Mouse (Mus musculus) lung, embryonic 15.5 days (tissue): ENCODE data around the gene Nab2. TPM values are rescaled to one million over a fixed set of nuclear protein-coding genes. Genes with fewer than 3 reads are reported as not detected.
"Not testable (repeated sequence)": the region's sequence is repeated elsewhere in the genome, so short reads cannot be mapped to it uniquely, and the experiment has no call there.

Source experiments
- ATAC-seq: fragments of 200-750 bp; cut with Nextera tagmentation; 2 replicates; pipeline ENCODE4 v1.8.0; 2017; ENCODE audit warnings: moderate number of reproducible peaks, borderline replicate concordance; ENCODE audit not compliant: low FRiP score, low TSS enrichment; ENCODE audit errors: extremely low read depth
- H3K27ac ChIP-seq: fragments of 300-500 bp; sonication (generic); 2 replicates; pipeline ENCODE4 v1.5.1; 2015; ENCODE audit warnings: moderate library complexity, mild to moderate bottlenecking, inconsistent platforms
- H3K27me3 ChIP-seq: fragments of 300-500 bp; sonication (generic); 2 replicates; pipeline ENCODE4 v1.6.1; 2015; ENCODE audit warnings: inconsistent platforms
- H3K36me3 ChIP-seq: fragments of 300-500 bp; sonication (generic); 2 replicates; pipeline ENCODE4 v1.6.1; 2015; ENCODE audit warnings: inconsistent platforms
- H3K4me1 ChIP-seq: fragments of 300-500 bp; sonication (generic); 2 replicates; pipeline ENCODE4 v1.6.1; 2015; ENCODE audit warnings: inconsistent platforms
- H3K4me2 ChIP-seq: fragments of 300-500 bp; sonication (generic); 2 replicates; pipeline ENCODE4 v1.6.1; 2015; ENCODE audit warnings: inconsistent platforms, mild to moderate bottlenecking, moderate library complexity
- H3K4me3 ChIP-seq: fragments of 300-500 bp; sonication (generic); 2 replicates; pipeline ENCODE4 v1.5.1; 2015; ENCODE audit warnings: mild to moderate bottlenecking, inconsistent platforms
- H3K9ac ChIP-seq: fragments of 300-500 bp; sonication (generic); 2 replicates; pipeline ENCODE4 v1.6.1; 2015; ENCODE audit warnings: inconsistent platforms
- H3K9me3 ChIP-seq: fragments of 300-500 bp; sonication (generic); 2 replicates; pipeline ENCODE4 v1.6.1; 2016; ENCODE audit warnings: inconsistent platforms
- WGBS: fragments of 180-500 bp; shearing (Covaris S2); methylation state at CpG from one replicate; pipeline ENCODE4 v1.1.7; 2015; 5-methylcytosine and 5-hydroxymethylcytosine counted together
- polyA plus RNA-seq: library from polyadenylated mRNA; unstranded; fragments of >200 nt; fragmentation: Nextera tagmentation; extraction: Ambion mirVana; gene quantifications from 2 replicates; pipeline ENCODE4 v1.2.1, GENCODE M21; 2015

The Nab2 gene
- polyA plus RNA-seq, 1 experiment from 2014 or later: 15.4 TPM

GRCm38 (mm10) chr10:127659551-127659950, 8.8 kb downstream of the Nab2 start:
- ATAC-seq: no peak
- Histone ChIP-seq H3K27me3 (no peaks in the 10 kb centered on the region), H3K4me2 (no peak overlapping the region), H3K36me3 (peaks cover 61% of the 10 kb centered on the region), H3K9ac (no peak overlapping the region), H3K4me3 (no peak overlapping the region), H3K27ac (no peak overlapping the region), H3K9me3 (no peaks in the 10 kb centered on the region), H3K4me1 (peaks cover 50% of the 10 kb centered on the region)
- 69% methylated on average over 1 of the region's 1 CpGs for WGBS

DNA sequence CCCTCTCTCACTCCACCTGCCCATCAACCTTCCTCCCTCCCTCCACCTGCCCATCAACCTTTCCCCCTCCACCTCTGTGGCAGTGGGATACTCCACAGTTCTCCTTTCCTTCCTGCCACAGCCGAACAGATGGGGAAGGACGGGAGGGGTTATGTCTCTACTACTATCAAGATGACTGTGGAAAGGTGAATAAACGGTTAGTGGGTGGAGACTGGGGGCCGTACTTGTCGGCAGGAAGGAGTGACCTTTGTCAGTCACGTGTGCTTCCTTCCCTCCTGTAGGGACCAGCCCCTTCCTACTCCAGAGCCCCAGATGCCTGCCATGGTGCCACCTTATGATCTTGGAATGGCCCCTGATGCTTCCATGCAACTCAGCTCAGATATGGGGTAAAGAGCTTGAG, 10.3 kb downstream of the Nab2 start:
- no peak for ATAC-seq
- Histone ChIP-seq H3K4me2 (no peak overlapping the region; the same call in 1 of the 2 replicates), H3K4me3 (no peak overlapping the region), H3K4me1 (peaks cover 40% of the 10 kb centered on the region), H3K27me3 (no peaks in the 10 kb centered on the region), H3K36me3 (peaks cover 64% of the 10 kb centered on the region; the same call in 1 of the 2 replicates), H3K27ac (no peak overlapping the region), H3K9ac (no peak overlapping the region), H3K9me3 (no peaks in the 10 kb centered on the region)
- WGBS: 14% methylated on average over 6 of the region's 6 CpGs

- H3K9ac ChIP-seq, H3K4me2 ChIP-seq, H3K4me3 ChIP-seq, ATAC-seq, H3K27ac ChIP-seq, H3K9me3 ChIP-seq, H3K27me3 ChIP-seq: not testable (repeated sequence)
- 56% methylated on average over 6 of the region's 6 CpGs for WGBS
- Histone ChIP-seq H3K4me1 (peaks cover 40% of the 10 kb centered on the region), H3K36me3 (peaks cover 63% of the 10 kb centered on the region; the same call in 1 of the 2 replicates)
These were observed 10.8 kb downstream of the Nab2 start for GRCm38 (mm10) chr10:127657617-127658016.

- peaks cover 72% of the 10 kb centered on the region; the same call in 1 of the 2 replicates for H3K36me3 ChIP-seq
- no peak overlapping the region for H3K27ac ChIP-seq
- no peak overlapping the region for H3K4me3 ChIP-seq
- H3K4me2 ChIP-seq: no peak overlapping the region
- peaks cover 19% of the 10 kb centered on the region for H3K4me1 ChIP-seq
- no peaks in the 10 kb centered on the region for H3K27me3 ChIP-seq
- H3K9ac ChIP-seq: no peak overlapping the region
- WGBS: 68% methylated on average over 16 of the region's 16 CpGs
- no peak for ATAC-seq
- H3K9me3 ChIP-seq: no peaks in the 10 kb centered on the region
These were observed 13.3 kb downstream of the Nab2 start for GRCm38 (mm10) chr10:127654970-127655579.

DNA sequence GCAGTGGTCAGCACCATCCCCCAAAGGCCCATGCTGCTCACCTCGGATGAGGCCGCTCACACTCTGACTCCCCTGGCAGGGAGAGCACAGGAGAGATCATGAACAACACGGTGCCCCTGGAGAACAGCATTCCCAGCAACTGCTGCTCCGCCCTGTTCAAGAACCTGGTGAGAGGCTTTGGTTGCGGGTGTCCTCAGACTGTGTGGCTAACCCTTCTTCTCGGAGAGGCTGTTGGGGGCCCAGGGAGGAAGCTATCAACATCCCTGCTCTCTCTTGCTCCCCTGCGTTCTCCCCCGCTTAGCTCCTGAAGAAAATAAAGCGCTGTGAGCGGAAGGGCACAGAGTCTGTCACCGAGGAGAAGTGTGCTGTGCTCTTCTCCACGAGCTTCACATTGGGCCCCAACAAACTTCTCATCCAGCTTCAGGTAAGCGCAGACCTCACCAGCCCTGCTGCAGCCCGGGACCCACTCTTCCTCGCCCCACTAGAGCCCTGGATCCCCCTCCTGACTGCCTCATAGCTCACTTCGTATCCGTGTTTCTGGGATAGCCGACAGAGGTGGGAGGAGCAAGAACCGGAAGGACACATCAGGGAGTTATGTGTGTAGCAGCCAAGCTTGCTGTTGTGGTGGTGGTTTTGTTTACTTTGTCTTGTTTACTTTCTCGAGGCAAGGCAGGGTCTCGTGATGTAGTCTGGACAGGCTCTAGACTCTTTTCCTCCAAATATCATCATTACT, 15.3 kb downstream of the Nab2 start:
- peaks cover 11% of the 10 kb centered on the region for H3K4me1 ChIP-seq
- peak overlapping the region; percentile 65 for H3K27ac ChIP-seq
- no peaks in the 10 kb centered on the region for H3K9me3 ChIP-seq
- no peaks in the 10 kb centered on the region for H3K27me3 ChIP-seq
- WGBS: 32% methylated on average over 21 of the region's 21 CpGs
- H3K9ac ChIP-seq: 0 out of 2 replicates have a peak overlapping the region, but pooled peaks have one; percentile 13
- H3K4me2 ChIP-seq: peak overlapping the region; percentile 43
- peak overlapping the region; percentile 12 for H3K4me3 ChIP-seq
- H3K36me3 ChIP-seq: peaks cover 66% of the 10 kb centered on the region
- peak; percentile 33; the same call in 1 of the 2 replicates for ATAC-seq

GRCm38 (mm10) chr10:127645791-127646190, 22.6 kb downstream of the Nab2 start:
- Histone ChIP-seq H3K4me2 (no peak overlapping the region), H3K36me3 (peaks cover 22% of the 10 kb centered on the region), H3K9ac (no peak overlapping the region), H3K9me3 (no peaks in the 10 kb centered on the region), H3K4me3 (no peak overlapping the region), H3K4me1 (peaks cover 24% of the 10 kb centered on the region), H3K27me3 (no peaks in the 10 kb centered on the region), H3K27ac (no peak overlapping the region)
- no peak for ATAC-seq
- 59% methylated on average over 2 of the region's 2 CpGs for WGBS

- Histone ChIP-seq H3K36me3 (peaks cover 11% of the 10 kb centered on the region; the same call in 1 of the 2 replicates), H3K4me1 (peaks cover 24% of the 10 kb centered on the region), H3K4me2 (peak overlapping the region; percentile 80), H3K27ac (peak overlapping the region; percentile 88), H3K9me3 (no peaks in the 10 kb centered on the region), H3K4me3 (peak overlapping the region; percentile 51), H3K9ac (peak overlapping the region; percentile 52), H3K27me3 (no peaks in the 10 kb centered on the region)
- 1% methylated on average over 25 of the region's 25 CpGs for WGBS
- peak; percentile 72 for ATAC-seq
These were observed 24.7 kb downstream of the Nab2 start for GRCm38 (mm10) chr10:127643553-127644238.

DNA sequence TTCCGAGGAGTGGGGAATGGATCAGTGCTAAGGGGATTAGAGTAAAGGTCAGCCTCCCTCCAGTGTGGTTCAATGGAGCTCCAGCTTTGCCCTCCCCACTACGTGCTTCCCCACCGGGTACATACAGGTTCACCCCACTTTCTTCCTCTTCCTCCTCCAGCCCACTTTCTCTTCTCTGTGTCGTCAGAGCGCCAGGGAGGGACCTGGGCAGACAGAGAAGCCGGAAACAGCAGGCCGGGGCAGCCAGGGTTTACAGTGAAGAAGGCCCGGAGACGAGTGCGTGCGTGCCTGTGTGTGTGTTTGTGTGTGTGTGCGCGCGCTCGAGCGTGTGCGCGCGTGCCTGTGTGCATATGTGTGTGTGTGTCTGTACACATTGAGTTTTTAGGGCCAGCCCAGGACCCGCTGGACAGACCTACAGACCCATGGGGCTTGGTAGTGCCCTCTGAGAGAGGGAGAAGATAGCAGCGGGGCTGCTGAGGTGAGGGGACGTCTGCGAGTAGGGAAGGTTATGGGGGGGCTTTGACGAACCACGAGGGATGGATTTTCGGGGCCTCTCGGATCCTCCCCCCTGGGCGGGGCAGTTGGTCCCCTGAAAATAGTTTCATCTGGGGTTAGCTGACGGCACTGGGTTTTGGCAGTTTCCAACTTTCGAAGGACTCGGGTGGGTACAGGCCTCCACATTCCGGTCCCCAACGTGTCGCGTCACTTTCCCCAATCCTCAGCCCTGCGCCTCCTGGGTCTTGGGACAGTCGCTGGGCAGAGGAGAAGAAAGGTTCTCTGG, 25.4 kb downstream of the Nab2 start, which contains the start of gene Stat6:
TSS of gene Stat6 (plus strand) at position 215 of the 781 bp plus-strand sequence.
- Histone ChIP-seq H3K27me3 (no peaks in the 10 kb centered on the region), H3K4me2 (peak within 1 kb of the TSS; percentile 80), H3K4me3 (peak within 1 kb of the TSS; percentile 51), H3K27ac (peak within 1 kb of the TSS; percentile 88), H3K4me1 (peaks cover 24% of the 10 kb centered on the region), H3K9ac (peak within 1 kb of the TSS; percentile 52), H3K36me3 (peaks cover 6% of the 10 kb centered on the region; the same call in 1 of the 2 replicates), H3K9me3 (no peaks in the 10 kb centered on the region)
- 3% methylated on average over 37 of the region's 37 CpGs for WGBS
- peak; percentile 56 for ATAC-seq

DNA sequence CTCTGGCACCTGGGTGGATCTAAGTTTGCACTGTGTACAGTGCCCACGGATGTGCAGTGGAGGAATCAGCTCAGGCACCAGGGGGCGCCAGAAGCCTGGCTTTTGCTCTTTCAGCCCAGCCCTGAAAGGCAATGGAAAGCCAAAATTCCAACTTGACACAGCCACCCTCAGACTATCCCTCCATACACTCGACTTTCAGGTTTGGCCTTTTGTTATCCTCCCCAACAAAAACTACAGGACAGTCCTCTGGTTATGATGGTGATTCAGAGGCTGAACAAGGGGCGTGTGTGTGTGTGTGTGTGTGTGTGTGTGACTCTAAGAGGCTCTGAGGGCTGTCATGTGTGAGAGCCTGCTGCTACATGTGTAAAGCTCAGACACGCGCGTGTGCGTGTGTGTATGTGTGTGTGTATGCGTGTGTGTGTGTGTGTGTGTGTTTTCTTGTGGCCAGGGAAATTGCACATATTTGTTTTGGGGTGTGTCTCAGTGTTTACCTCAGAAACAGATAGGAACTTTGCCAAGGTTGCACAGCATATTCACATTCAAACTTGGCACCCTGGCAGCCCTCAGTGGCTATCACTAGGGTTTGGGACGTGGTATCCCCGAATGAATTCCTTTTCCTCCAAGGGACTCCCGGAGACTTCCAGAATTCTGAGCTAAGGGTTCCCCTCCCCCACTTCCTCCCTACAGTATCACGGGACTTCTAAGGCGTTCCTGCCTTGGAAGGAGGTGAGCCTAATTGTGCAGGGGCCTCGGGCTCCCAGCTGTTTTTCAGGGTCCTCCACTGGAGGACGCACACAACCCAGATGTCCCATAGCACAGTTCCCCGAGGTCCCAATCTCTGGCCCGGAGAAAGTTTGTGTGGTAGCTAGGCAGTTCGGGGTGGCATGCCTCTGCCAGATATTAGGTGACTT, 26.3 kb downstream of the Nab2 start:
- peak; percentile 71 for ATAC-seq
- H3K9ac ChIP-seq: peak overlapping the region; percentile 52
- H3K27ac ChIP-seq: peak overlapping the region; percentile 88
- no peaks in the 10 kb centered on the region for H3K36me3 ChIP-seq
- 6% methylated on average over 19 of the region's 19 CpGs for WGBS
- H3K4me1 ChIP-seq: peaks cover 24% of the 10 kb centered on the region
- H3K4me2 ChIP-seq: peak overlapping the region; percentile 80
- H3K4me3 ChIP-seq: peak overlapping the region; percentile 51
- no peaks in the 10 kb centered on the region for H3K9me3 ChIP-seq
- H3K27me3 ChIP-seq: no peaks in the 10 kb centered on the region

DNA sequence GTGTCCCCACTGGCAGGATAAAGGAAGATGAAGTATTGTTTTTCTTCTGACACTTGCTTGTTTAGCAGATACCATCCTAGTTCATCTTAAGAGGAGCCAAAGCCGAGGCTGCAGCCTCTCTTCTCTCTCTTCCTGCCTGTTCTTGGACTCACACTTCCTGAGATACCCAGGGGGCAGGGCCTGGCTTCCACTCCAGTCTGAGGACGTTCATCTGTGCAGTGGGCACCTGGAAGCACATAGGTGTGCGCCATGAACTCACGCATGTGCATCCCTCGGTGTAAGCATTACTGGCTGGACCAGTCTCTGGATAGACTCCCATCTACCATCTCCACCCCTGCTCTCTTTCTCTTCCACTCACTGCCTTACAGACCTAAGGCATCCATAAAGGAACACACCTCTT, 27.9 kb downstream of the Nab2 start:
- WGBS: 58% methylated on average over 5 of the region's 5 CpGs
- no peaks in the 10 kb centered on the region for H3K36me3 ChIP-seq
- H3K27me3 ChIP-seq: no peaks in the 10 kb centered on the region
- H3K4me1 ChIP-seq: peaks cover 24% of the 10 kb centered on the region
- no peaks in the 10 kb centered on the region for H3K9me3 ChIP-seq
- no peak overlapping the region for H3K4me2 ChIP-seq
- no peak overlapping the region for H3K27ac ChIP-seq
- no peak for ATAC-seq
- H3K9ac ChIP-seq: no peak overlapping the region
- H3K4me3 ChIP-seq: no peak overlapping the region
